11 mouse cellular contexts compared by ENCODE assay signal in the genomic region with DNA sequence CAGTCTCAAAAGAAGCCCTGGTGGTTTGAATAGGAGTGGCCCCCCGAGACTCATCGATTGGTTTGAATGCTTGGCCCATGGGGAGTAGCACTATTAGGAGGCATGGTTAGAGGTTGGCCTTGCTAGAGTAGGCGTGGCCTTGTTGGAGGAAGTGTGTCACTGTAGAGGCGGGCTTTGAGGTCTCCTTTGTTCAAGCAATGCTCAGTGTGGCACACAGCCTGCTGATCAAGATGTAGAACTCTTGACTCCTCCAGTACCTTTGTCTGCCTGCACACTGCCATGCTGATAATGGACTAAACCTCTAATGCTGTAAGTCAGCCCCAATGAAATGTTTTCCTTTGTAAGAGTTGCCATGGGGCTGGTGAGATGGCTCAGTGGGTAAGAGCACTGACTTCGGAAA. TPM values are rescaled to one million over a fixed set of nuclear protein-coding genes. Genes with fewer than 3 reads are reported as not detected.
DNase-seq lines count a peak whose midpoint lies in the region; ATAC-seq lines count a peak whose summit lies in the region.
"Had no signal": no experiment of that assay in that cellular context is flagged by ENCODE, and none has a peak within 500 bp of the region (broad histone marks: within the 10 kb centered on the region; RNA-seq: fewer than 3 reads in every experiment).

No protein-coding gene starts in this region.

- no peak; the same call in 1 of the 2 replicates for ATAC-seq in heart, embryonic 12.5 days (ENCODE audit: insufficient number of reproducible peaks, low FRiP score)
- 0 out of 2 replicates have a peak, but pooled peaks have one; percentile 51 for ATAC-seq in neural tube, embryonic 11.5 days (ENCODE audit: insufficient read depth, low FRiP score, low TSS enrichment)
- no peak for ATAC-seq in neural tube, embryonic 15.5 days (ENCODE audit: low FRiP score)
- peak; percentile 24 for ATAC-seq in forebrain, embryonic 16.5 days
- ATAC-seq in neural tube, embryonic 14.5 days (ENCODE audit: low read depth) = peak; percentile 39; the same call in 1 of the 2 replicates
- no peak for ATAC-seq in granulocyte monocyte progenitor cell, adult 5-6 weeks (replicated peaks; ENCODE audit: poor library complexity, severe bottlenecking)
- ATAC-seq in megakaryocyte, adult 5-6 weeks (ENCODE audit: poor library complexity, severe bottlenecking) = no peak

- 0 out of 2 replicates have a peak overlapping the region, but pooled peaks have one; percentile 35 for H3K27ac ChIP-seq in heart, embryonic 12.5 days (ENCODE audit: poor library complexity, severe bottlenecking)
- no peak overlapping the region for H3K27ac ChIP-seq in neural tube, embryonic 11.5 days (ENCODE audit: low read depth, low read length)
- no peak overlapping the region for H3K27ac ChIP-seq in neural tube, embryonic 15.5 days (replicated peaks)
- H3K27ac ChIP-seq in forebrain, embryonic 16.5 days (ENCODE audit: low read length) = no peak overlapping the region
- no peak overlapping the region for H3K27ac ChIP-seq in neural tube, embryonic 14.5 days (ENCODE audit: low read depth, low read length)
- H3K27ac ChIP-seq: embryonic facial prominence, embryonic 13.5 days had no signal

- H3K4me1 ChIP-seq in heart, embryonic 12.5 days (replicated peaks) = peaks cover 17% of the 10 kb centered on the region
- H3K4me1 ChIP-seq in neural tube, embryonic 11.5 days (ENCODE audit: control insufficient read depth, insufficient read depth, low read length) = no peaks in the 10 kb centered on the region
- H3K4me1 ChIP-seq in neural tube, embryonic 15.5 days = peaks cover 8% of the 10 kb centered on the region
- peaks cover 4% of the 10 kb centered on the region; the same call in 1 of the 2 replicates for H3K4me1 ChIP-seq in forebrain, embryonic 16.5 days (replicated peaks; ENCODE audit: control insufficient read depth, insufficient read depth, low read length)
- 0 out of 2 replicates have a peak, but pooled peaks cover 3% of the 10 kb centered on the region for H3K4me1 ChIP-seq in neural tube, embryonic 14.5 days (ENCODE audit: control insufficient read depth, insufficient read depth, low read length)

- H3K4me3 ChIP-seq in heart, embryonic 12.5 days = no peak overlapping the region
- no peak overlapping the region for H3K4me3 ChIP-seq in neural tube, embryonic 11.5 days (ENCODE audit: low read depth, low read length)
- no peak overlapping the region for H3K4me3 ChIP-seq in neural tube, embryonic 15.5 days (replicated peaks)
- H3K4me3 ChIP-seq in forebrain, embryonic 16.5 days (replicated peaks; ENCODE audit: low read length) = no peak overlapping the region
- H3K4me3 ChIP-seq in neural tube, embryonic 14.5 days (ENCODE audit: low read depth, low read length) = no peak overlapping the region
- H3K4me3 ChIP-seq: embryonic facial prominence, embryonic 13.5 days had no signal

- H3K27me3 ChIP-seq in heart, embryonic 12.5 days (replicated peaks) = no peaks in the 10 kb centered on the region
- H3K27me3 ChIP-seq in neural tube, embryonic 11.5 days (ENCODE audit: control insufficient read depth, insufficient read depth, low read length) = no peaks in the 10 kb centered on the region
- no peaks in the 10 kb centered on the region for H3K27me3 ChIP-seq in neural tube, embryonic 15.5 days (replicated peaks)
- H3K27me3 ChIP-seq in forebrain, embryonic 16.5 days (replicated peaks; ENCODE audit: control insufficient read depth, insufficient read depth, low read length) = no peaks in the 10 kb centered on the region
- H3K27me3 ChIP-seq in neural tube, embryonic 14.5 days (ENCODE audit: control insufficient read depth, insufficient read depth, low read length) = no peaks in the 10 kb centered on the region
- H3K27me3 ChIP-seq: embryonic facial prominence, embryonic 13.5 days had no signal

- H3K9ac ChIP-seq in heart, embryonic 12.5 days = no peak overlapping the region
- no peak overlapping the region for H3K9ac ChIP-seq in neural tube, embryonic 11.5 days (ENCODE audit: low read length)
- H3K9ac ChIP-seq in neural tube, embryonic 15.5 days (replicated peaks) = no peak overlapping the region
- no peak overlapping the region for H3K9ac ChIP-seq in forebrain, embryonic 16.5 days (replicated peaks; ENCODE audit: low read depth, low read length)
- H3K9ac ChIP-seq in neural tube, embryonic 14.5 days (replicated peaks; ENCODE audit: low read depth, low read length) = no peak overlapping the region
- H3K9ac ChIP-seq: embryonic facial prominence, embryonic 13.5 days had no signal

- no peaks in the 10 kb centered on the region for H3K9me3 ChIP-seq in heart, embryonic 12.5 days (replicated peaks)
- H3K9me3 ChIP-seq in neural tube, embryonic 11.5 days (ENCODE audit: control insufficient read depth, low read length) = no peaks in the 10 kb centered on the region
- no peaks in the 10 kb centered on the region for H3K9me3 ChIP-seq in neural tube, embryonic 15.5 days (replicated peaks)
- no peaks in the 10 kb centered on the region for H3K9me3 ChIP-seq in forebrain, embryonic 16.5 days (ENCODE audit: control insufficient read depth, low read length)
- no peaks in the 10 kb centered on the region for H3K9me3 ChIP-seq in neural tube, embryonic 14.5 days (ENCODE audit: control insufficient read depth, low read length)
- H3K9me3 ChIP-seq: embryonic facial prominence, embryonic 13.5 days had no signal

- no peak overlapping the region for H3K4me2 ChIP-seq in heart, embryonic 12.5 days
- H3K4me2 ChIP-seq in neural tube, embryonic 11.5 days (ENCODE audit: low read depth) = no peak overlapping the region
- H3K4me2 ChIP-seq in neural tube, embryonic 15.5 days = no peak overlapping the region
- no peak overlapping the region for H3K4me2 ChIP-seq in forebrain, embryonic 16.5 days (ENCODE audit: low read length)
- H3K4me2 ChIP-seq in neural tube, embryonic 14.5 days (ENCODE audit: low read depth, low read length) = no peak overlapping the region
- H3K4me2 ChIP-seq: embryonic facial prominence, embryonic 13.5 days had no signal

- no peak for DNase-seq in heart, postnatal 36 days
- peak; percentile 38 for DNase-seq in neural tube, embryonic 11.5 days (ENCODE audit: low spot score)
- DNase-seq: cerebellum, adult 11-12 months; kidney, adult 9 months had no signal

- intact Hi-C loops in heart, postnatal 36 days (cut with DNase I) = loop anchor here (5.0 kb wide), 1 partner anchor 270 kb away; no protein-coding TSS in a partner anchor

- H3K36me3 ChIP-seq in heart, embryonic 12.5 days = peaks cover 24% of the 10 kb centered on the region
- H3K36me3 ChIP-seq in neural tube, embryonic 11.5 days (ENCODE audit: control insufficient read depth, insufficient read depth, low read length) = peaks cover 2% of the 10 kb centered on the region; the same call in 1 of the 2 replicates
- H3K36me3 ChIP-seq in neural tube, embryonic 15.5 days = peaks cover 27% of the 10 kb centered on the region
- H3K36me3 ChIP-seq in forebrain, embryonic 16.5 days (ENCODE audit: control insufficient read depth, insufficient read depth) = peaks cover 10% of the 10 kb centered on the region; the same call in 1 of the 2 replicates
- H3K36me3 ChIP-seq in neural tube, embryonic 14.5 days (ENCODE audit: control insufficient read depth, insufficient read depth, low read length) = peaks cover 9% of the 10 kb centered on the region

- WGBS in heart, embryonic 12.5 days = 80% methylated on average over 5 of the region's 5 CpGs
- WGBS in neural tube, embryonic 11.5 days = 74% methylated on average over 5 of the region's 5 CpGs
- WGBS in neural tube, embryonic 15.5 days = 73% methylated on average over 5 of the region's 5 CpGs
- 76% methylated on average over 5 of the region's 5 CpGs for WGBS in forebrain, embryonic 16.5 days
- WGBS in neural tube, embryonic 14.5 days = 72% methylated on average over 5 of the region's 5 CpGs

RNA-seq across cellular contexts. Expression of gene Abtb1, which starts 9.1 kb away (rescaled TPM):
- polyA plus RNA-seq in heart, embryonic 12.5 days (2016; fragmentation: Nextera tagmentation; extraction: Ambion mirVana) = 22.0 and 24.2 TPM in 2 replicates
- 10 to 100 TPM; 28.1 to 29.2 TPM for total RNA-seq in heart, postnatal 36 days (2021)
- 22.9 and 28.4 TPM in 2 replicates for polyA plus RNA-seq in neural tube, embryonic 11.5 days (2014; fragmentation: Nextera tagmentation; extraction: Ambion mirVana)
- polyA plus RNA-seq in neural tube, embryonic 15.5 days (2015; fragmentation: Nextera tagmentation; extraction: Ambion mirVana) = 42.4 and 45.4 TPM in 2 replicates
- polyA plus RNA-seq in forebrain, embryonic 16.5 days (2015; fragmentation: Nextera tagmentation; extraction: Ambion mirVana) = 44.7 and 47.0 TPM in 2 replicates
- polyA plus RNA-seq in neural tube, embryonic 14.5 days (2014; fragmentation: Nextera tagmentation; extraction: Ambion mirVana) = 40.7 and 42.4 TPM in 2 replicates
- 19.7 and 21.6 TPM in 2 replicates for total RNA-seq in granulocyte monocyte progenitor cell, adult 5-6 weeks (2014; fragmentation: Nextera tagmentation)
- total RNA-seq in granulocyte monocyte progenitor cell, adult 5-6 weeks (2017) = 22.3 and 35.6 TPM in 2 replicates
- total RNA-seq in megakaryocyte, adult 5-6 weeks (2015) = 22.8 TPM in 2 replicates
- total RNA-seq in megakaryocyte, adult 5-6 weeks (2017) = 104 TPM in 2 replicates

RNA-seq across cellular contexts. Expression of gene Podxl2, which starts 42.2 kb away (rescaled TPM):
- 44.0 and 50.8 TPM in 2 replicates for polyA plus RNA-seq in heart, embryonic 12.5 days (2016; fragmentation: Nextera tagmentation; extraction: Ambion mirVana)
- total RNA-seq in heart, postnatal 36 days (2021) = 10 to 100 TPM; 13.7 to 21.2 TPM
- polyA plus RNA-seq in neural tube, embryonic 11.5 days (2014; fragmentation: Nextera tagmentation; extraction: Ambion mirVana) = 129 and 135 TPM in 2 replicates
- 504 and 640 TPM in 2 replicates for polyA plus RNA-seq in neural tube, embryonic 15.5 days (2015; fragmentation: Nextera tagmentation; extraction: Ambion mirVana)
- polyA plus RNA-seq in forebrain, embryonic 16.5 days (2015; fragmentation: Nextera tagmentation; extraction: Ambion mirVana) = 592 and 647 TPM in 2 replicates
- polyA plus RNA-seq in neural tube, embryonic 14.5 days (2014; fragmentation: Nextera tagmentation; extraction: Ambion mirVana) = 579 and 634 TPM in 2 replicates
- not detected in 2 replicates for total RNA-seq in granulocyte monocyte progenitor cell, adult 5-6 weeks (2014; fragmentation: Nextera tagmentation)
- total RNA-seq in granulocyte monocyte progenitor cell, adult 5-6 weeks (2017) = not detected in 2 replicates
- total RNA-seq in megakaryocyte, adult 5-6 weeks (2015) = not detected in 2 replicates
- 0.16 and 0.40 TPM in 2 replicates for total RNA-seq in megakaryocyte, adult 5-6 weeks (2017)

Comparison
In these comparisons a context has a peak if more than half of its experiments do, and no peak if none do; other contexts are left out.
1. ATAC-seq: peak in neural tube, embryonic 11.5 days (single experiment), forebrain, embryonic 16.5 days (single experiment) and neural tube, embryonic 14.5 days (single experiment); none in heart, embryonic 12.5 days (single experiment), neural tube, embryonic 15.5 days (single experiment), granulocyte monocyte progenitor cell, adult 5-6 weeks (single experiment) and megakaryocyte, adult 5-6 weeks (single experiment).